Mouse (Mus musculus): Measurements from ENCODE around the gene Snx6.
"Not testable (repeated sequence)": the region's sequence is repeated elsewhere in the genome, so short reads cannot be mapped to it uniquely, and the experiment has no call there.

GRCm38 (mm10) chr12:54713822-54714626, 81.5 kb downstream of the Snx6 start:
- TF ChIP-seq CTCF (IDR thresholded peaks at IDR 0.05; ENCODE audit: extremely low read depth, insufficient read depth, insufficient read length, insufficient replicate concordance); POLR2A (IDR thresholded peaks at IDR 0.05; ENCODE audit: low read depth, low read length): not testable (repeated sequence)

Measured in spleen, adult 2 months (tissue).